Mouse (Mus musculus): ENCODE results near the gene Tmem41a. TPM values are rescaled to one million over a fixed set of nuclear protein-coding genes. Genes with fewer than 3 reads are reported as not detected.
A peak's percentile ranks its signal among the peaks of the same experiment; 100 is the strongest.

The Tmem41a gene
- polyA plus RNA-seq, 1 experiment from 2014 or later = 53.6 TPM

GRCm38 (mm10) chr16:21983146-21983545 lies 35.8 kb upstream of the Tmem41a start:
- 96% methylated on average over 9 of the region's 9 CpGs for WGBS
- H3K4me3 ChIP-seq (ENCODE audit: low read length) = no peak overlapping the region
- H3K36me3 ChIP-seq (ENCODE audit: control insufficient read depth, insufficient read depth, low read length) = no peaks in the 10 kb centered on the region
- no peaks in the 10 kb centered on the region for H3K9me3 ChIP-seq (ENCODE audit: control insufficient read depth, low read length)
- no peak overlapping the region for H3K9ac ChIP-seq (ENCODE audit: low read depth, low read length)
- no peak overlapping the region for H3K4me2 ChIP-seq (ENCODE audit: low read length)
- no peak for ATAC-seq
- H3K27me3 ChIP-seq (replicated peaks; ENCODE audit: control insufficient read depth, insufficient read depth, low read length) = no peaks in the 10 kb centered on the region
- H3K27ac ChIP-seq (ENCODE audit: low read depth, low read length) = no peak overlapping the region
- no peaks in the 10 kb centered on the region for H3K4me1 ChIP-seq (ENCODE audit: control insufficient read depth, insufficient read depth, low read depth, low read length)

DNA sequence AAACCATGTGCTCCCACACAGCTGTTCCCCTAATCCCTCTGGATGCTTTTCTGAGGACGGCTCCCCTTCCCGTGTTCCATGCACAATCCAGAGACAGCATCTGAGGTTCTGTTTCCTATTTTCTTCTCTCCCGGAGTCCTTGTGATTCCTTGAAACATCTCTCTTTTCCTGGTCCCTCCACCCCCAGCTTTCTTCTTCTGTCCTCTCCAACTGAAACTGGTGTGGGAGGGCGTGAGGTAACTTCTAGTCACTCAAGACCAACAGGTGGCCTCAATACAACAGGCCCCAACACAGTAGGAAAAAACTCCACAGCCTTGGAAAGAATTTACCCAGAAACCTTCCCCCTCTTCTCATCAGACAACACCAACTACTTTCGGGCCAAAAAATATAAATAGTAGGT lies 30.0 kb upstream of the Tmem41a start:
- Histone ChIP-seq H3K4me3 (ENCODE audit: low read length) (no peak overlapping the region), H3K9me3 (ENCODE audit: control insufficient read depth, low read length) (no peaks in the 10 kb centered on the region), H3K9ac (ENCODE audit: low read depth, low read length) (no peak overlapping the region), H3K36me3 (ENCODE audit: control insufficient read depth, insufficient read depth, low read length) (no peaks in the 10 kb centered on the region), H3K4me2 (ENCODE audit: low read length) (no peak overlapping the region), H3K27ac (ENCODE audit: low read depth, low read length) (no peak overlapping the region), H3K27me3 (replicated peaks; ENCODE audit: control insufficient read depth, insufficient read depth, low read length) (no peaks in the 10 kb centered on the region), H3K4me1 (ENCODE audit: control insufficient read depth, insufficient read depth, low read depth, low read length) (peaks cover 4% of the 10 kb centered on the region; the same call in 1 of the 2 replicates)
- no peak for ATAC-seq
- WGBS = 77% methylated on average over 5 of the region's 5 CpGs

DNA sequence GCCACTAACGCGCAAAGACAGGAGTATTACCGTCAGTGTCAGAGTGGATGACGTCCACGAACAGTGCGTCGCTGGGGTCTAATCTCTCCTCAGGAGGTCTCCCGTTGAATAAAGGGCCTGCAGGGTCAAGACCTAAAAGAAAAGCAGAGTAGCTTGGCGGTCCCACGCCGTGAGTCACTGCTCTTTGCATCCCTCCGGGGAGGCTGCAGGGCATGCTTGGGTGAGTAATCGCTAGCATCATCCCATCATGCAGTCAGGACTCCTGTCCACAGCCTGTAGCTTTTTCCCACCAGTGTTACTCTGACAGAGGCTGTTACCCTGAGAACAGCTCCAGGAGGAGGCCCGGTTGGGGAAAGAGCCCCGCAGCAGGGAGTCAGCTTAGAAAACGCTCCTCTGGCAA lies 28.9 kb upstream of the Tmem41a start:
- under 1% methylated on average over 16 of the region's 16 CpGs for WGBS
- peaks cover 4% of the 10 kb centered on the region; the same call in 1 of the 2 replicates for H3K4me1 ChIP-seq (ENCODE audit: control insufficient read depth, insufficient read depth, low read depth, low read length)
- ATAC-seq = no peak
- no peak overlapping the region for H3K27ac ChIP-seq (ENCODE audit: low read depth, low read length)
- H3K4me2 ChIP-seq (ENCODE audit: low read length) = peak overlapping the region; percentile 49
- peak overlapping the region; percentile 14 for H3K4me3 ChIP-seq (ENCODE audit: low read length)
- H3K9me3 ChIP-seq (ENCODE audit: control insufficient read depth, low read length) = no peaks in the 10 kb centered on the region
- no peaks in the 10 kb centered on the region for H3K36me3 ChIP-seq (ENCODE audit: control insufficient read depth, insufficient read depth, low read length)
- peak overlapping the region; percentile 35; the same call in 1 of the 2 replicates for H3K9ac ChIP-seq (ENCODE audit: low read depth, low read length)
- H3K27me3 ChIP-seq (replicated peaks; ENCODE audit: control insufficient read depth, insufficient read depth, low read length) = no peaks in the 10 kb centered on the region

DNA sequence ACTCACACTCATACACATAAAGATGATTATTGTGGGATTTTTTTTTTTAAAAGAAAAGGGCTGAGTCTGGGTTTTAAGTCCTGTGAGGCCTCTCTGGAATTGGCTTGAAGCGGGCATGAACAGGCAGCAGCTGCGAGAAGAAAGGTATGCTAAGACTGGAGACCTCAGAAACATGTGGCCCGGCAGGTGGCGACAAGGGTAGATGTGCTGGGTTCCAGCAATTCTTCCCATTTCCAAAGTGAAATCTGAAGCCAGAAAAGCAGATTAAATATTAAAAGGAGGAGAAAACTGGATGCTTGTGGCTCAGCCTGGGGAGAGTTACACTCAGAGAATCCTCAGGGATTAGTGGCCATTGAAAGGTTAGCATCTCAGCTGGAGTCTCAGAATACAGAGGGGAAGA lies 24.1 kb upstream of the Tmem41a start:
- H3K36me3 ChIP-seq (ENCODE audit: control insufficient read depth, insufficient read depth, low read length) = no peaks in the 10 kb centered on the region
- peaks cover 4% of the 10 kb centered on the region; the same call in 1 of the 2 replicates for H3K4me1 ChIP-seq (ENCODE audit: control insufficient read depth, insufficient read depth, low read depth, low read length)
- no peak overlapping the region for H3K27ac ChIP-seq (ENCODE audit: low read depth, low read length)
- ATAC-seq = no peak
- H3K9ac ChIP-seq (ENCODE audit: low read depth, low read length) = no peak overlapping the region
- H3K27me3 ChIP-seq (replicated peaks; ENCODE audit: control insufficient read depth, insufficient read depth, low read length) = no peaks in the 10 kb centered on the region
- WGBS = 75% methylated on average over 4 of the region's 4 CpGs
- no peak overlapping the region for H3K4me3 ChIP-seq (ENCODE audit: low read length)
- no peaks in the 10 kb centered on the region for H3K9me3 ChIP-seq (ENCODE audit: control insufficient read depth, low read length)
- no peak overlapping the region for H3K4me2 ChIP-seq (ENCODE audit: low read length)

- Histone ChIP-seq H3K27me3 (replicated peaks; ENCODE audit: control insufficient read depth, insufficient read depth, low read length) (no peaks in the 10 kb centered on the region), H3K4me2 (ENCODE audit: low read length) (no peak overlapping the region), H3K27ac (ENCODE audit: low read depth, low read length) (no peak overlapping the region), H3K36me3 (ENCODE audit: control insufficient read depth, insufficient read depth, low read length) (no peaks in the 10 kb centered on the region), H3K9me3 (ENCODE audit: control insufficient read depth, low read length) (no peaks in the 10 kb centered on the region), H3K4me3 (ENCODE audit: low read length) (no peak overlapping the region), H3K9ac (ENCODE audit: low read depth, low read length) (no peak overlapping the region), H3K4me1 (ENCODE audit: control insufficient read depth, insufficient read depth, low read depth, low read length) (no peaks in the 10 kb centered on the region)
- ATAC-seq = no peak
- WGBS = 89% methylated on average over 6 of the region's 6 CpGs
These were observed 23.2 kb upstream of the Tmem41a start for GRCm38 (mm10) chr16:21970536-21970935.

- ATAC-seq = no peak
- no peak overlapping the region for H3K9ac ChIP-seq (ENCODE audit: low read depth, low read length)
- H3K36me3 ChIP-seq (ENCODE audit: control insufficient read depth, insufficient read depth, low read length) = no peaks in the 10 kb centered on the region
- H3K4me3 ChIP-seq (ENCODE audit: low read length) = no peak overlapping the region
- H3K4me1 ChIP-seq (ENCODE audit: control insufficient read depth, insufficient read depth, low read depth, low read length) = no peaks in the 10 kb centered on the region
- no peak overlapping the region for H3K4me2 ChIP-seq (ENCODE audit: low read length)
- H3K27ac ChIP-seq (ENCODE audit: low read depth, low read length) = no peak overlapping the region
- no peaks in the 10 kb centered on the region for H3K9me3 ChIP-seq (ENCODE audit: control insufficient read depth, low read length)
- no peaks in the 10 kb centered on the region for H3K27me3 ChIP-seq (replicated peaks; ENCODE audit: control insufficient read depth, insufficient read depth, low read length)
- 79% methylated on average over 4 of the region's 5 CpGs for WGBS
These were observed 22.5 kb upstream of the Tmem41a start for GRCm38 (mm10) chr16:21969874-21970273.

- H3K9me3 ChIP-seq (ENCODE audit: control insufficient read depth, low read length) = no peaks in the 10 kb centered on the region
- no peak for ATAC-seq
- H3K4me3 ChIP-seq (ENCODE audit: low read length) = no peak overlapping the region
- 92% methylated on average over 3 of the region's 3 CpGs for WGBS
- H3K4me2 ChIP-seq (ENCODE audit: low read length) = no peak overlapping the region
- H3K27ac ChIP-seq (ENCODE audit: low read depth, low read length) = no peak overlapping the region
- no peaks in the 10 kb centered on the region for H3K36me3 ChIP-seq (ENCODE audit: control insufficient read depth, insufficient read depth, low read length)
- H3K9ac ChIP-seq (ENCODE audit: low read depth, low read length) = no peak overlapping the region
- H3K4me1 ChIP-seq (ENCODE audit: control insufficient read depth, insufficient read depth, low read depth, low read length) = no peaks in the 10 kb centered on the region
- H3K27me3 ChIP-seq (replicated peaks; ENCODE audit: control insufficient read depth, insufficient read depth, low read length) = no peaks in the 10 kb centered on the region
These were observed 18.2 kb upstream of the Tmem41a start for GRCm38 (mm10) chr16:21965576-21965975.

DNA sequence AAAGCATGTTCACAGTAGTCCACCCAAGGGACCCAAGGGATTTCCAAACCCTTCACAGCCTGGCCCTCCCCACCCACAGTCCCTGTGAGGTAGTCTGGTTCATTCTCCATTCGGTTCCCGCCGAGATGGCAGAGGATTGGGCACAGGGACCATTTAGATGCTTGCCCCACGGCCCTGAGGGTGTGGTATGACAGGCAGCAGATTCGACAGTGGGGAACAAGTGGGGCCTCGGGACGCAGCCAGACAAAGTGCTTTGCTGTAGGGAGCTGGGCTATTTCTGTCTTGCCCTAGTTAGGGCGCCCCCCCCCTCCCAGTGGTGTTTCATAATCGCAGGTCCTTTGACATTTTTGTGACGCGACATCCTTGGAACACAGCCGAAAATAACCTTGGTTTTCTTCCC lies 8.2 kb upstream of the Tmem41a start:
- no peaks in the 10 kb centered on the region for H3K4me1 ChIP-seq (ENCODE audit: control insufficient read depth, insufficient read depth, low read depth, low read length)
- H3K36me3 ChIP-seq (ENCODE audit: control insufficient read depth, insufficient read depth, low read length) = no peaks in the 10 kb centered on the region
- no peak overlapping the region for H3K27ac ChIP-seq (ENCODE audit: low read depth, low read length)
- no peak for ATAC-seq
- WGBS = 86% methylated on average over 12 of the region's 12 CpGs
- H3K9me3 ChIP-seq (ENCODE audit: control insufficient read depth, low read length) = no peaks in the 10 kb centered on the region
- H3K27me3 ChIP-seq (replicated peaks; ENCODE audit: control insufficient read depth, insufficient read depth, low read length) = no peaks in the 10 kb centered on the region
- H3K4me3 ChIP-seq (ENCODE audit: low read length) = no peak overlapping the region
- H3K9ac ChIP-seq (ENCODE audit: low read depth, low read length) = no peak overlapping the region
- H3K4me2 ChIP-seq (ENCODE audit: low read length) = no peak overlapping the region

- Histone ChIP-seq H3K36me3 (ENCODE audit: control insufficient read depth, insufficient read depth, low read length) (peaks cover 22% of the 10 kb centered on the region), H3K27ac (ENCODE audit: low read depth, low read length) (no peak overlapping the region), H3K9me3 (ENCODE audit: control insufficient read depth, low read length) (no peaks in the 10 kb centered on the region), H3K9ac (ENCODE audit: low read depth, low read length) (no peak overlapping the region), H3K4me3 (ENCODE audit: low read length) (no peak overlapping the region), H3K4me2 (ENCODE audit: low read length) (no peak overlapping the region), H3K4me1 (ENCODE audit: control insufficient read depth, insufficient read depth, low read depth, low read length) (no peaks in the 10 kb centered on the region), H3K27me3 (replicated peaks; ENCODE audit: control insufficient read depth, insufficient read depth, low read length) (no peaks in the 10 kb centered on the region)
- ATAC-seq = no peak
- 82% methylated on average over 13 of the region's 13 CpGs for WGBS
These were observed 18.9 kb downstream of the Tmem41a start for GRCm38 (mm10) chr16:21928471-21928870.

DNA sequence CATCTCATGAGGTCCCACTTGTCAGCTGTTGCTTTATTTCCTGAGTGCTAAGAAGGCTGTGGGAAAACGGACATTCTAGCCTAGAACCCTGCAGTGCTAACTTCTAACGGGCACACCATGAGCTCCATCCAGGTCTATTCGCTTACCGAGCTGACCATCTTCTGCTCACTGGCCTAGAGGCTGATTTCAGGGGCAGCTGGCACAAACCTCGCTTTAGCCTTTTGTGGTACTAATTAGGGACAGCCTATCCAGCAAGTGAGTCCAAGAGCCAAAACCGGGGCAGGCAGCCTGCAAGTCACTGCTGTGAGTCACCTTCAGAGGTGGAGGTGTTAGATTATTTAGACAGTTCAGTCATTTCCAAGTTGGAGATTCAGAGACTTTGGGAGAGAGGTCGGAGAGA lies 30.7 kb downstream of the Tmem41a start:
- ATAC-seq = no peak

More for the DNA sequence above, 30.7 kb downstream of the Tmem41a start:
- H3K36me3 ChIP-seq (ENCODE audit: control insufficient read depth, insufficient read depth, low read length) = peaks cover 18% of the 10 kb centered on the region
- no peak overlapping the region for H3K4me2 ChIP-seq (ENCODE audit: low read length)
- WGBS = 78% methylated on average over 7 of the region's 7 CpGs
- H3K9ac ChIP-seq (ENCODE audit: low read depth, low read length) = no peak overlapping the region
- H3K27me3 ChIP-seq (replicated peaks; ENCODE audit: control insufficient read depth, insufficient read depth, low read length) = no peaks in the 10 kb centered on the region
- H3K27ac ChIP-seq (ENCODE audit: low read depth, low read length) = no peak overlapping the region
- no peaks in the 10 kb centered on the region for H3K9me3 ChIP-seq (ENCODE audit: control insufficient read depth, low read length)
- no peak overlapping the region for H3K4me3 ChIP-seq (ENCODE audit: low read length)
- H3K4me1 ChIP-seq (ENCODE audit: control insufficient read depth, insufficient read depth, low read depth, low read length) = no peaks in the 10 kb centered on the region
